Mouse (Mus musculus): Measurements from ENCODE around the gene Fam160a2. TPM values are rescaled to one million over a fixed set of nuclear protein-coding genes. Genes with fewer than 3 reads are reported as not detected.

Gene Fam160a2
- polyA plus RNA-seq, 1 experiment, result 64.6 TPM

Other genes with a start within 250 kb of the Fam160a2 start
- gene Olfr684, start 236.4 kb downstream of the Fam160a2 start, polyA plus RNA-seq (2012; rRNA removed), result not detected in 2 replicates
- gene Olfr685, start 214.0 kb downstream of the Fam160a2 start, polyA plus RNA-seq (2012; rRNA removed), result not detected in 2 replicates
- gene Olfr686, start 192.6 kb downstream of the Fam160a2 start, polyA plus RNA-seq (2012; rRNA removed), result not detected in 2 replicates
- not detected in 2 replicates for gene Olfr688, start 112.0 kb downstream of the Fam160a2 start, polyA plus RNA-seq (2012; rRNA removed)
- gene Olfr689, start 88.9 kb downstream of the Fam160a2 start, polyA plus RNA-seq (2012; rRNA removed), result not detected in 2 replicates
- not detected in 2 replicates for gene Olfr690, start 66.0 kb downstream of the Fam160a2 start, polyA plus RNA-seq (2012; rRNA removed)
- not detected in 2 replicates for gene Olfr691, start 57.8 kb downstream of the Fam160a2 start, polyA plus RNA-seq (2012; rRNA removed)
- not detected in 2 replicates for gene Olfr692, start 31.8 kb downstream of the Fam160a2 start, polyA plus RNA-seq (2012; rRNA removed)
- gene Gm5901, start 25.0 kb downstream of the Fam160a2 start, polyA plus RNA-seq (2012; rRNA removed), result not detected in 2 replicates
- 0.09 and 0.10 TPM in 2 replicates for gene Cnga4, start 4.5 kb upstream of the Fam160a2 start, polyA plus RNA-seq (2012; rRNA removed)
- 0.12 TPM in 1 of 2 replicates, not detected in the other for gene Cckbr, start 25.7 kb upstream of the Fam160a2 start, polyA plus RNA-seq (2012; rRNA removed)
- gene Cavin3, start 82.2 kb upstream of the Fam160a2 start, polyA plus RNA-seq (2012; rRNA removed), result 21.8 and 23.4 TPM in 2 replicates
- 16.0 and 17.8 TPM in 2 replicates for gene Smpd1, start 154.3 kb upstream of the Fam160a2 start, polyA plus RNA-seq (2012; rRNA removed)
- gene Apbb1, start 181.6 kb upstream of the Fam160a2 start, polyA plus RNA-seq (2012; rRNA removed), result 12.1 and 15.8 TPM in 2 replicates
- 0.40 and 0.49 TPM in 2 replicates for gene Hpx, start 200.1 kb upstream of the Fam160a2 start, polyA plus RNA-seq (2012; rRNA removed)
- gene Trim3, start 233.5 kb upstream of the Fam160a2 start, polyA plus RNA-seq (2012; rRNA removed), result 11.5 and 18.2 TPM in 2 replicates
- gene Timm10b, start 240.0 kb upstream of the Fam160a2 start, polyA plus RNA-seq (2012; rRNA removed), result 122 and 132 TPM in 2 replicates
- 50.9 and 58.5 TPM in 2 replicates for gene Arfip2, start 240.4 kb upstream of the Fam160a2 start, polyA plus RNA-seq (2012; rRNA removed)
- 235 and 264 TPM in 2 replicates for gene Gm45799, start 240.5 kb upstream of the Fam160a2 start, polyA plus RNA-seq (2012; rRNA removed)